Mouse (Mus musculus): Measurements from ENCODE around the gene Rtn1.

The Rtn1 gene

DNA sequence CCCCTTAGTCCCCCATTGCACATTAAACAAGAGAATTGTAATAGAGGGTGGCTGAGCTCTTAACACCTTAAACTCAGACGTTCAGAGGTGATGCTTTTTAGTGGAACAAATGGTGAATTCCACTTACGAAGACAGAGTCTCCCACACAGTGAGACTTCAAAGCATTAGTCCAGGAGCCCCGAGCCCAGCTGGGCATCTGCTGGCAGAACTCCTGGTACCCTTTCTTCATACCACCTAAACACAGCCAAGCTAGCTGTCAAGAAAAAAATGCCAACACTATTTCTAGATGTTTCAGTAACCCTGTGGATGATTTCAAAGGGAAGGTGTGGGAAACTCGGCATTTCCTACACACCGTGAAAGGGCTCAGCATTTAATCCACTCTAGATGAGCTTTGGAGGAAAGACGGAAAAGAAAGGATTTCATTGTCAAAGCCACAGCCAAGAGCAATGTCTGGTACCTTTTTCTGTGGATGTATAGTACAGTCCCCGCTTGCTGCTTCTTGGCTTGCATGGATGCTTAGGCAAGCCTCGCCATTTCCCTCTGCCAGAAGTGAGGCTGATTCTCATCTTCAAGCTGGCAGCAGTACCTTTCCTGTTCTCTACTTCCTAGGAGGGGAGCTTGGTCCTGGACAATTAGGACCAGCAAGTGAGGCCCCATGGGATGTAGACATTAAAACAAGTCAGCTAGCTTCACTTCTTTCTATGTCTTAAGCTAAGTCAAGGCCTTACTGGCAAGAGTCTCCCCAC is 179.2 kb downstream of the Rtn1 start:
- no peak for DNase-seq (ENCODE audit: low read depth, low spot score)

- no peak for DNase-seq (ENCODE audit: low read depth, low spot score)
Observed at GRCm38 (mm10) chr12:72227731-72228130, 181.1 kb downstream of the Rtn1 start.

GRCm38 (mm10) chr12:72225371-72225770 is 183.5 kb downstream of the Rtn1 start:
- DNase-seq (ENCODE audit: low read depth, low spot score), result no peak

DNA sequence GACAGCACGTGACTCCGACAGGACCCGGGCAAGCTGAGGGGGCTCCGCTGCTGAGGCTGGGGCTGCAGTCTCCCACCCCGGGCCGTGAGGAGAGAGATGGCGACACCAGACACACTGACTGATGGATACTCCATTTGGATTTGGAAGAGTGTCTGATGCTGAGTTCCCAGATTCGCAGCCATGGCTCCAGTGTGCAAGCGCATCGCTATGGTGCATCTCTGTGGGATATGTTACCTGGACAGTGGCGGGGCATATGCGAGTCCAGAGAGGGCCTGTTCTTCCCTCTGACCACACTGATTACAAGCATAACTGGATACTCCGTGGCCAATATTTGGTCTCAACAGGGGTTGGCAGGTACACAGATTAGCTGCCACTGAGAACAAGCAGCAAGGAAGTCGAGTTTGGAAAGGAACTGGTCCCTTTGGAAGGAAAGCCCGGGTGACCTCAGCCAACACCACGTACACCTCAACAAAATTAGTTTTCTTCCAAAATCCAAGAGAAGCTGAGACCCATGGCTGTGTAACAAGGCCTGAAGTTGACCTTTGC is 185.2 kb downstream of the Rtn1 start:
- DNase-seq (ENCODE audit: low read depth, low spot score), result no peak

- DNase-seq (ENCODE audit: low read depth, low spot score), result no peak
Observed at GRCm38 (mm10) chr12:72213554-72213953, 195.3 kb downstream of the Rtn1 start.

- DNase-seq (ENCODE audit: low read depth, low spot score), result no peak
Observed at GRCm38 (mm10) chr12:72200828-72201227, 208.0 kb downstream of the Rtn1 start.

DNA sequence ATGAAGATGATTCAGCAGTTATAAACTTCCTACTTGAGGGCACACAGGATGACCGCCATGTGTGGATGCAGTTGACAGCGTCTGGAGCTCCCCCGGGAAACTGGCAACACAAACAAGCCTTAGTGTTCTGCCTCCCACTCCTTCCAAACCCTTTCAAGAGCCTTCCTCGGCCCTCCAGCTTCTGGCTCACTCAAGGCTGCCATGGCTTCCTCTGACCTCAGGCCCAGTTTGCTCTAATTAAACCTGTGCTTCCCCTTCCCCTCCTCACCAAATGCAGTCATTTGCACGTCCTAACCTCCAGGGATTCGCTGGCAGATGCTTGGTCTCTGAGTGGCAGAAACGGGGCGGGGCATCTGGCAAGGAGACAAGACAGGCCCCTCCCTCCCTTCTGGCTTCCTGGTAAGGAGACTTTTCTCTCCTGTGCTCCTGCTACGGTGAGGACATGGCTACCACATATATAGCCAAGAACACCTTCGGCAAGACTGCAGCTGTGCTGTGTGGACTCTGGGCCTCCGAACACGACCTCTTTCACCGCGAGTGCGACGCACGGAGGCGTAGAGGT is 210.8 kb downstream of the Rtn1 start:
- no peak for DNase-seq (ENCODE audit: low read depth, low spot score)

- no peak for DNase-seq (ENCODE audit: low read depth, low spot score)
Observed at GRCm38 (mm10) chr12:72197434-72197833, 211.4 kb downstream of the Rtn1 start.

DNA sequence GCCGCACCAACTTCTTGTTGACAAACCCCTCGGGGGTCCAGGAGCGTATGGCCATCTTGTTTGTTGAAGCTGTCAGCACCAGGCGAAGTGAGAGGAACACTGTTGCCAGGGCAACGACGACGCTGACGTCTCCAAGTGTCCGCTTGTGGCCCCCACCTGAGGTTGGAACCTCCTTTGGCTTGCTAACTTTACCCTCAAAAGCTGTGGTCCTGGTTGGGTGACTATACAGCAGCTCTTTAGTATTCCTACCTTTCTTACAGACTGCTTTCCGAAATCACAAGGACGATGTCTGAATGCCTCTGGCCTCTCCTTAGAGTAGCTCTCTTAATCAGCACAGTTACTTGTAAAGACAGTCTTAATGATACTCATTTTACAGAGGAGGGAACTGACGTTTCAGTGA is 223.9 kb downstream of the Rtn1 start, which contains the start of gene Ccdc175:
Gene Ccdc175 (minus strand): TSS at position 101 of the 400 bp plus-strand sequence.
- no peak for DNase-seq (ENCODE audit: low read depth, low spot score)

DNA sequence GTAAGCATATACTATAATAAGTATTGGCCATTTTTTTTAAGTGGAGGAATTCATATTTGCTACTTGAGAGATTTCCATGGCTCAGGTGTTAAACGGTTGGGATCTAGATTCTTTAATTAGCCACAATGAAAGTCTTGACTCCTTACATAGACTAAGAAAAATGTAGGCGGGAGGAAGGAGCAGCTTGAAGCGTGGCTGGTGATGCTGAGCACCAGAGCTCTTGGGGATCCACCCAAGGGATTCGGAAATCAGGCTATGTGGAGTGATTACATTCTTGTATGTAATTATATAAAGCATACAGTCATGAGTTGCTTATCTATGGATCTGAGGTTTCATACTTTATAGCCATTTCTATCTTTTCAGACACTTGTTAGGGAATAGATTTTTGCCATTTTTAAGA is 229.3 kb downstream of the Rtn1 start:
- DNase-seq (ENCODE audit: low read depth, low spot score), result no peak

DNA sequence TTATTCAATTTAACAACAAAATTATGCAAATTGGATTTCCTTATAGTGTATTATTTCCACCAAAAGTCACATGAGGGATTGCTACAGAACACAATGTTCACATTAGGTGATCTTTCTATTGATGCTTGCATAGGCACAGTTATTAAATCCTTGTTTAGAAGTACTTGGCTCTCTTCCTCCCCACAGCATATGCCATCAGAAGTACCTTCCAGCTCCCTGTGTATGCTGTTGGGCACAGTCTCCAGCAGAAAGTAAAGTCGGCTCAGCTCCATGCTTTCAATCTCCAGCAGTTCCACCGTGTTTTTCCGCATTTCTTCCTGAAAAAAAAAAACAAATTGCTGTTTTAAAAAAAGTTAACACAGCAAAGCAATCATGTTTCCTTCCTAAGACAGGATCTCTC is 230.5 kb downstream of the Rtn1 start:
- DNase-seq (ENCODE audit: low read depth, low spot score), result no peak
